Mouse (Mus musculus) liver, embryonic 16.5 days (tissue): Measurements from ENCODE around the gene Mcmbp. TPM values are rescaled to one million over a fixed set of nuclear protein-coding genes. Genes with fewer than 3 reads are reported as not detected.

Experiments used
- ATAC-seq: fragments of 200-750 bp; cut with Nextera tagmentation; 2 replicates; pipeline ENCODE4 v1.8.0; 2017; ENCODE audit warnings: low read depth, mild to moderate bottlenecking, moderate number of reproducible peaks, moderate library complexity
- H3K27ac ChIP-seq: fragments of 300-500 bp; sonication (generic); 2 replicates; pipeline ENCODE4 v1.5.1; 2014; ENCODE audit warnings: mild to moderate bottlenecking, low read length
- H3K27me3 ChIP-seq: fragments of 300-500 bp; sonication (generic); 2 replicates; pipeline ENCODE4 v1.6.1; 2014; ENCODE audit warnings: low read depth, low read length, mixed read lengths; ENCODE audit not compliant: control insufficient read depth, insufficient read depth
- H3K36me3 ChIP-seq: fragments of 300-500 bp; sonication (generic); 2 replicates; pipeline ENCODE4 v1.6.1; 2014; ENCODE audit warnings: mild to moderate bottlenecking; ENCODE audit not compliant: control insufficient read depth, insufficient read depth
- H3K4me1 ChIP-seq: fragments of 300-500 bp; sonication (generic); 2 replicates; pipeline ENCODE4 v1.6.1; 2014; ENCODE audit warnings: low read depth, low read length, mixed read lengths; ENCODE audit not compliant: control insufficient read depth
- H3K4me2 ChIP-seq: fragments of 300-500 bp; sonication (generic); 2 replicates; pipeline ENCODE4 v1.6.1; 2014; ENCODE audit warnings: low read depth, low read length, mixed read lengths
- H3K4me3 ChIP-seq: fragments of 300-500 bp; sonication (generic); 2 replicates; pipeline ENCODE4 v1.5.1; 2014; ENCODE audit warnings: low read depth, mild to moderate bottlenecking, low read length
- H3K9ac ChIP-seq: fragments of 300-500 bp; sonication (generic); 2 replicates; pipeline ENCODE4 v1.6.1; 2014; ENCODE audit warnings: low read depth, low read length
- H3K9me3 ChIP-seq: fragments of 300-500 bp; sonication (generic); replicated peaks from 2 replicates; pipeline ENCODE4 v1.6.1; 2016; ENCODE audit warnings: low read length; ENCODE audit not compliant: control insufficient read depth
- WGBS: fragments of 180-500 bp; shearing (Covaris S2); extraction: QIAGEN DNeasy Blood & Tissue Kit; methylation state at CpG from one replicate; pipeline ENCODE4 v1.1.7; 2014; ENCODE audit not compliant: insufficient replicate concordance; 5-methylcytosine and 5-hydroxymethylcytosine counted together
- polyA plus RNA-seq: library from polyadenylated mRNA; unstranded; fragments of >200 nt; fragmentation: Nextera tagmentation; extraction: Ambion mirVana; gene quantifications from 2 replicates; pipeline ENCODE4 v1.2.1, GENCODE M21; 2015

Gene Mcmbp
- polyA plus RNA-seq, 1 experiment from 2014 or later: 17.8 TPM

DNA sequence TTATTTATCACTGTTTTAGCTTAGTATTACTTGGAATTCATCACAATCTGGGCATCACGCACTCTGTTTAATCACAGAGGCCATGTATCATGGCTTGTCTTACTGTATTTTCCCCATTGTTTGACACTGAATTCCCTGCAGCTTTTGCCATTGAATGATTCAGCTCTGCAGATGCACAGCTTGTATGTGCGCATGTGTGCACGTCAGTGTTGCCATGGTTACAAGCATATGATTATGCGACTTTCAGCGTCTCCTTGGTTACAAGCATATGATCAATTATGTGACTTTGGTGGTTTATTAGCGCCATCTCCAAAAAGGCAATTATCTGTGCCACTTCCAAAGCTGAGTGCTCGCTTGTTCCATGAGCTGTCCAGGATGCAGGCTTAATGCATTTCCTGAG is 49.5 kb downstream of the Mcmbp start:
- no peak overlapping the region for H3K27ac ChIP-seq
- no peaks in the 10 kb centered on the region; the same call in 1 of the 2 replicates for H3K27me3 ChIP-seq
- peaks cover 5% of the 10 kb centered on the region for H3K4me1 ChIP-seq
- no peak overlapping the region for H3K4me3 ChIP-seq
- no peak overlapping the region for H3K4me2 ChIP-seq
- WGBS: 65% methylated on average over 7 of the region's 7 CpGs
- no peak overlapping the region for H3K9ac ChIP-seq
- H3K9me3 ChIP-seq: no peaks in the 10 kb centered on the region
- H3K36me3 ChIP-seq: peaks cover 5% of the 10 kb centered on the region
- ATAC-seq: no peak

- H3K36me3 ChIP-seq: peaks cover 5% of the 10 kb centered on the region
- 9% methylated on average over 7 of the region's 7 CpGs for WGBS
- no peak overlapping the region for H3K27ac ChIP-seq
- no peak overlapping the region for H3K4me3 ChIP-seq
- no peaks in the 10 kb centered on the region for H3K9me3 ChIP-seq
- H3K27me3 ChIP-seq: no peaks in the 10 kb centered on the region; the same call in 1 of the 2 replicates
- no peak overlapping the region for H3K4me2 ChIP-seq
- no peak for ATAC-seq
- H3K4me1 ChIP-seq: peaks cover 5% of the 10 kb centered on the region
- no peak overlapping the region for H3K9ac ChIP-seq
Observed at GRCm38 (mm10) chr7:128690070-128690469, 50.2 kb downstream of the Mcmbp start.

DNA sequence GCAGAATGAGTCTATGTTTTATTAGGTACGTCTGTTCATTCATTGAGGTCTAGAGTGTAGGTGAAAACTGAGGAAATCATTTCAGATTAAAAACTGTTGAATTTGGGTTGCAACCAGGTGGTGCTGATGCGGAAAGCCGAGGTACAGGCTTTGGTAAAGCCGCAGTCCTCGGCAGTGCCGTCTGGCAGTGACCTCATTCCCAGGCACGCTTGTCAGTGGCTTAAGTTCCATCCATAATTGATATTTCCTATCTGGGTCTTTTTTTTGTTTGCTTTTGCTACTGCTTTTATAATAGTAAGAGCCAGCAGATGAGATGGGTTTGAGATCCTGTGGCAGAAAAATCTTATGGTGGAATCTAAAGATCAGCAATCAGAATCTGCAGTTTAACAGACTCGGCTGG is 50.9 kb downstream of the Mcmbp start:
- 79% methylated on average over 8 of the region's 8 CpGs for WGBS
- Histone ChIP-seq H3K36me3 (peaks cover under 1% of the 10 kb centered on the region; the same call in 1 of the 2 replicates), H3K4me2 (no peak overlapping the region), H3K9ac (no peak overlapping the region), H3K9me3 (no peaks in the 10 kb centered on the region), H3K27me3 (no peaks in the 10 kb centered on the region; the same call in 1 of the 2 replicates), H3K4me3 (no peak overlapping the region), H3K27ac (no peak overlapping the region), H3K4me1 (no peaks in the 10 kb centered on the region)
- ATAC-seq: no peak

DNA sequence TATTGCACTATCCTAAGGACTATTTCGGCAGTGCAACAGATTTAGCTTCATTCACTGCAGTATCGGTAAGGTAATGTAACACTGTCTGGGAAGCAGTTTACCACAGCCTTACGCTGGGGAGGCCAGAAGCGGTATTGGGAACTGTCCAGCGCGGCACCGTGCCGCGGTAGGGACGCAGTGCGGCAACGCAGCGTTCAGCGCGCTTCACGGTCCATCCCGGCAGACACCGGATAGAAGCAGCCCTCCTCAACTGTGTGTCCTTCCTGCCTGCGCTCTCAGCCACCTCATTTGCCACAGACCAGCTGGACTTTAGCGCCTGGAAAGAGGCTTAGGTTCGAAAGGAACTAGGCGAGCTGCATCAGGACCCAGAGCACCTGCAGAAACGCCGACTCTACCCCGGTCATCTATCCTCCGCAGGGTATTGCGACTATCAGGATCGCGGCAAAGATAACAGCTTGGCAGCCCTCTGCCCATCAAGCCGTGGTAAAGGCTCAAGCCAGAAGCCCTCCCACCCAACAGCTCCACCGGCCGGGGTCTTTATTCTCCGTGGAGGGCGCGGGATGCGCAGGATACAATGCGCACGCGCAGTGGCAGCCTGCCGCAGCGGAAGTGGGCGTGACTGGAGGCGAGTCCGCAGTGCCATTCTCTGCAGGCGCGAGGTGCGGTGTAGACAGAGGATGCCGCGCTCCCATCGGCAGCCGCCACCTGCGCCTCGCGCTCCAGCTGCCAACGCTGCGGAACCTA is 52.3 kb downstream of the Mcmbp start:
- Histone ChIP-seq H3K27me3 (no peaks in the 10 kb centered on the region; the same call in 1 of the 2 replicates), H3K36me3 (peaks cover 5% of the 10 kb centered on the region; the same call in 1 of the 2 replicates), H3K9ac (peak overlapping the region; percentile 7; the same call in 1 of the 2 replicates), H3K27ac (no peak overlapping the region), H3K4me1 (no peaks in the 10 kb centered on the region), H3K4me3 (peak overlapping the region; percentile 60), H3K9me3 (no peaks in the 10 kb centered on the region), H3K4me2 (peak overlapping the region; percentile 65)
- 55% methylated on average over 56 of the region's 56 CpGs for WGBS
- peak; percentile 74 for ATAC-seq

DNA sequence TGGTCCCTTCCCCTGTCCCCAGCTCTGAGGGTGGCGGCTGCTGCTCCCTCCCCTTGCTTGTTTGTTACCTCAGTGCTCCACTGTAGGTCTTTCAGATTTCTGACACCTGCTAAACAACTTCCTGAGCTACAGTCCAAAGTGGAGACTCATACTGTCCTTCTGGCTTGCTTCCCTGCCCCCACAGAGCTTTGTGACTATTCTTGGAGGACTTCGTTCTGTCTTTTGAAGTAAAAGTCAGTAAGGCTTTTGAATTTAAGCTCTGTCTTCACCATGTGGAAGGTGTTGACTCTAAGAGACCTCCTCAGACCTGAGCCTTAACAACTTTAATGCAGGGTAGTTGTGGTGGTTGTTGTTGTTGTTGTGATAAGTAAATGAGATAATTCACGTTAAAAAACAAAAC is 61.7 kb downstream of the Mcmbp start:
- no peak overlapping the region for H3K4me3 ChIP-seq
- no peak overlapping the region for H3K27ac ChIP-seq
- ATAC-seq: no peak
- no peak overlapping the region for H3K4me2 ChIP-seq
- no peaks in the 10 kb centered on the region for H3K27me3 ChIP-seq
- peaks cover 1% of the 10 kb centered on the region for H3K4me1 ChIP-seq
- 0 out of 2 replicates have a peak, but pooled peaks cover 2% of the 10 kb centered on the region for H3K9me3 ChIP-seq
- WGBS: 63% methylated on average over 3 of the region's 3 CpGs
- H3K36me3 ChIP-seq: peaks cover 7% of the 10 kb centered on the region
- no peak overlapping the region for H3K9ac ChIP-seq

GRCm38 (mm10) chr7:128672408-128673010 is 67.8 kb downstream of the Mcmbp start:
- peak overlapping the region; percentile 33 for H3K4me3 ChIP-seq
- H3K27me3 ChIP-seq: no peaks in the 10 kb centered on the region
- peak overlapping the region; percentile 25; the same call in 1 of the 2 replicates for H3K9ac ChIP-seq
- WGBS: 15% methylated on average over 15 of the region's 15 CpGs
- H3K36me3 ChIP-seq: peaks cover 5% of the 10 kb centered on the region; the same call in 1 of the 2 replicates
- 0 out of 2 replicates have a peak, but pooled peaks cover 2% of the 10 kb centered on the region for H3K9me3 ChIP-seq
- ATAC-seq: peak; percentile 92
- H3K4me1 ChIP-seq: peaks cover 25% of the 10 kb centered on the region
- H3K4me2 ChIP-seq: peak overlapping the region; percentile 63
- peak overlapping the region; percentile 73 for H3K27ac ChIP-seq

GRCm38 (mm10) chr7:128671952-128672351 is 68.3 kb downstream of the Mcmbp start:
- H3K9me3 ChIP-seq: 0 out of 2 replicates have a peak, but pooled peaks cover 2% of the 10 kb centered on the region
- peak overlapping the region; percentile 73 for H3K27ac ChIP-seq
- no peak for ATAC-seq
- 22% methylated on average over 8 of the region's 8 CpGs for WGBS
- peak overlapping the region; percentile 63 for H3K4me2 ChIP-seq
- H3K36me3 ChIP-seq: peaks cover 5% of the 10 kb centered on the region; the same call in 1 of the 2 replicates
- no peaks in the 10 kb centered on the region for H3K27me3 ChIP-seq
- peaks cover 29% of the 10 kb centered on the region for H3K4me1 ChIP-seq
- no peak overlapping the region for H3K9ac ChIP-seq
- no peak overlapping the region for H3K4me3 ChIP-seq

GRCm38 (mm10) chr7:128668831-128669230 is 71.5 kb downstream of the Mcmbp start:
- no peak for ATAC-seq
- Histone ChIP-seq H3K27ac (no peak overlapping the region), H3K4me2 (no peak overlapping the region), H3K36me3 (peaks cover 8% of the 10 kb centered on the region), H3K9me3 (no peaks in the 10 kb centered on the region), H3K4me3 (no peak overlapping the region), H3K4me1 (peaks cover 29% of the 10 kb centered on the region), H3K9ac (no peak overlapping the region), H3K27me3 (no peaks in the 10 kb centered on the region)
- 32% methylated on average over 2 of the region's 2 CpGs for WGBS

- Histone ChIP-seq H3K27me3 (no peaks in the 10 kb centered on the region), H3K4me2 (no peak overlapping the region), H3K27ac (no peak overlapping the region), H3K9ac (no peak overlapping the region), H3K9me3 (no peaks in the 10 kb centered on the region), H3K4me3 (no peak overlapping the region), H3K4me1 (peaks cover 21% of the 10 kb centered on the region), H3K36me3 (peaks cover 8% of the 10 kb centered on the region)
- WGBS: 53% methylated on average over 5 of the region's 5 CpGs
- no peak for ATAC-seq
Observed at GRCm38 (mm10) chr7:128667788-128668187, 72.5 kb downstream of the Mcmbp start.
